Comparison of ENCODE assay signal across 11 mouse cellular contexts in genomic region chr16:93797021-93797840, GRCm38 (mm10). TPM values are rescaled to one million over a fixed set of nuclear protein-coding genes. Genes with fewer than 3 reads are reported as not detected.
DNase-seq lines count a peak whose midpoint lies in the region; ATAC-seq lines count a peak whose summit lies in the region.
"Had no signal": no experiment of that assay in that cellular context is flagged by ENCODE, and none has a peak within 500 bp of the region (broad histone marks: within the 10 kb centered on the region; RNA-seq: fewer than 3 reads in every experiment).

No protein-coding gene starts in this region.

- no peaks in the 10 kb centered on the region for H3K27me3 ChIP-seq in intestine, embryonic 15.5 days (replicated peaks)
- H3K27me3 ChIP-seq in forebrain, embryonic 13.5 days, result no peaks in the 10 kb centered on the region
- H3K27me3 ChIP-seq: liver, embryonic 13.5 days; neural tube, embryonic 12.5 days had no signal

- H3K9ac ChIP-seq in intestine, embryonic 15.5 days, result no peak overlapping the region
- no peak overlapping the region for H3K9ac ChIP-seq in forebrain, embryonic 13.5 days
- H3K9ac ChIP-seq: liver, embryonic 13.5 days; neural tube, embryonic 12.5 days had no signal

- DNase-seq in kidney, postnatal 10 days, result peak; percentile 69
- no peak for DNase-seq in kidney, postnatal 25 days
- DNase-seq in Muller cell, postnatal 12 days (ENCODE audit: inconsistent ontology term), result peak; percentile 40
- peak; percentile 69 for DNase-seq in cerebellum, adult 11-12 months
- no peak for DNase-seq in ovary, postnatal 10 days (ENCODE audit: low spot score)
- DNase-seq in urinary bladder, adult 18-20 months (ENCODE audit: low spot score in 2 of 2), result no peak
- DNase-seq: liver, embryonic 13.5 days had no signal

- H3K36me3 ChIP-seq in intestine, embryonic 15.5 days, result peaks cover 2% of the 10 kb centered on the region; the same call in 1 of the 2 replicates
- peaks cover 22% of the 10 kb centered on the region for H3K36me3 ChIP-seq in forebrain, embryonic 13.5 days (ENCODE audit: poor library complexity, severe bottlenecking)
- H3K36me3 ChIP-seq: G1E had no signal

- H3K4me2 ChIP-seq in intestine, embryonic 15.5 days (replicated peaks), result no peak overlapping the region
- H3K4me2 ChIP-seq in forebrain, embryonic 13.5 days, result no peak overlapping the region
- H3K4me2 ChIP-seq: liver, embryonic 13.5 days; neural tube, embryonic 12.5 days had no signal

- H3K9me3 ChIP-seq in intestine, embryonic 15.5 days, result no peaks in the 10 kb centered on the region
- H3K9me3 ChIP-seq in forebrain, embryonic 13.5 days (replicated peaks), result no peaks in the 10 kb centered on the region
- H3K9me3 ChIP-seq: G1E; liver, embryonic 13.5 days; neural tube, embryonic 12.5 days had no signal

- ATAC-seq in intestine, embryonic 15.5 days, result peak; percentile 13
- no peak for ATAC-seq in forebrain, embryonic 13.5 days

- H3K4me1 ChIP-seq in intestine, embryonic 15.5 days (replicated peaks), result peaks cover 11% of the 10 kb centered on the region
- H3K4me1 ChIP-seq in forebrain, embryonic 13.5 days, result no peaks in the 10 kb centered on the region
- H3K4me1 ChIP-seq: neural tube, embryonic 12.5 days had no signal

- peak overlapping the region; percentile 58 for H3K27ac ChIP-seq in intestine, embryonic 15.5 days
- no peak overlapping the region for H3K27ac ChIP-seq in forebrain, embryonic 13.5 days
- H3K27ac ChIP-seq: neural tube, embryonic 12.5 days had no signal

- 70% methylated on average over 12 of the region's 12 CpGs for WGBS in intestine, embryonic 15.5 days
- WGBS in forebrain, embryonic 13.5 days, result 88% methylated on average over 12 of the region's 12 CpGs

- H3K4me3 ChIP-seq in intestine, embryonic 15.5 days (replicated peaks), result no peak overlapping the region
- no peak overlapping the region for H3K4me3 ChIP-seq in forebrain, embryonic 13.5 days
- H3K4me3 ChIP-seq: liver, embryonic 13.5 days; neural tube, embryonic 12.5 days had no signal

RNA-seq across cellular contexts. Expression of gene Morc3, which starts 34.7 kb away (rescaled TPM):
- polyA plus RNA-seq in intestine, embryonic 15.5 days (2015; fragmentation: Nextera tagmentation; extraction: Ambion mirVana), result 27.5 and 40.6 TPM in 2 replicates
- polyA plus RNA-seq in forebrain, embryonic 13.5 days (2015; fragmentation: Nextera tagmentation; extraction: Ambion mirVana), result 34.5 and 41.9 TPM in 2 replicates

Comparison
In these comparisons a context has a peak if more than half of its experiments do, and no peak if none do; other contexts are left out.
1. DNase-seq: peak in kidney, postnatal 10 days (single experiment), Muller cell, postnatal 12 days (single experiment) and cerebellum, adult 11-12 months (single experiment); none in kidney, postnatal 25 days (0 of 2), ovary, postnatal 10 days (single experiment) and urinary bladder, adult 18-20 months (0 of 2).